Mouse (Mus musculus) cerebellum, postnatal 36 days (tissue): ENCODE measurements around the gene Mdp1.
A peak's percentile ranks its signal among the peaks of the same experiment; 100 is the strongest.

ENCODE experiments used
- DNase-seq, 2 experiments: peaks; one replicate each; pipeline ENCODE4 v3.0.0; 2021 to 2022; ENCODE audit warnings: mixed read lengths in 2 of 2

The Mdp1 gene

GRCm38 (mm10) chr14:55659960-55660573 is at the start of gene Mdp1:
Mdp1 (minus strand) TSS chr14:55660508.
- DNase-seq: peak; percentile 79

DNA sequence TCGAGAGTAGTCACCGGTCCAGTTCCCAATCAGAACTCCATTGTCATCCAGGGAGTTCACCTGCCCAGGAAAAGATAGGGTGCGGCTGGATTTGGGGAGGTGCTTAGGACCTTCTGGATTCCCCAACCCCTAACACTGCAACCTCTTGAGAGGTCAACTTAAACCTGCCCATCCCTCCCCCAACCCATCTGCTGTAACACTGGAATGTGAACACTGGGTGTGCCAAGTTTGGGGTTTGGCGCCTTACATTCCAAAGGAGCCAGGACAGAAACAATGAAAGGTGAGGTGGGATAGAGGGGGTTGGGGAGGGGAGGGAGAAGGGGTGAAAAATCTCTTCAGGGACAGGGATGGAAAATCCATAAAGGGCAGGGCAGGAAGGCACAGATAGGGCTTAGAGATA is 49.2 kb upstream of the Mdp1 start:
- DNase-seq: no peak

- DNase-seq: no peak
Observed at GRCm38 (mm10) chr14:55707397-55707796, 47.1 kb upstream of the Mdp1 start.

GRCm38 (mm10) chr14:55706051-55706600 is 45.8 kb upstream of the Mdp1 start:
- no peak for DNase-seq

- DNase-seq: no peak
Observed at GRCm38 (mm10) chr14:55702761-55703160, 42.5 kb upstream of the Mdp1 start.

DNA sequence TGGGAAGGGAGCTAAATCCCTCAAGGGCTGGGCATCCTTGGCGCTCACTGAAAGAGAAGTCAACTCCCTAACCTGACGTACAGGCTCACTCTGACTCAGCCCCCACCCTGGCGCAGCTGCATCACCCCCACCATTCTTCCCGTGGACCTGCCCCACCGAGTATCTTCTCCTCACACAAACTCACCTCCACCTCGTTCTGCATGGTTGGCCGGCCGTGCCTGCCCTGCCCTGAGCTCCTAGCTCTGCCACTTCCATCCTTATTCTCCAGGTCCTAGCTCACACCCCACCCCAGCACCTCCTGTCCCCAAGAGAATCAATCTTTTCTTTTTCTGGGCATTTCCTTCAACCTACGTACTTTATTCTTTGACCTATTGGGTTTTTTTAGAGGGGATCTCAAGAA is 40.8 kb upstream of the Mdp1 start:
- no peak for DNase-seq

DNA sequence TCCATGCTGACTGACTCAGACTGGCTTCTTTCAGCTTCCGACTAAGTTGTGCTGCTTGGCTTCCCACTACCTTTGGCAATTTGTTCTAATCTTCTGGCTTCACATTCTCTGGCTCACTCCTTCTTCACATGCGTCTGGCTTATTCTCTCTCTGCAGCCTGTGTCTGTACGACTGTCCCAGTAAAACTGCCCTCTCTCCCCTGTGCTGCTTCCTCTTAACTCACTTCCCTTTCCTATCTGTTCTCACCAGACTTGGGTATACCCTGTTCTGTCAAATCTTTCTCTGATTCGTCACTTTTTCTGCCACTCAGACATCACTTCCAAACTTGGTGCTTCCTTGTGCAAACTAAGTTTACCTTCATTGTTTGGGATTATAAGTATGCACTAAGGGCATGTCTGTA is 36.9 kb upstream of the Mdp1 start:
- DNase-seq: no peak

DNA sequence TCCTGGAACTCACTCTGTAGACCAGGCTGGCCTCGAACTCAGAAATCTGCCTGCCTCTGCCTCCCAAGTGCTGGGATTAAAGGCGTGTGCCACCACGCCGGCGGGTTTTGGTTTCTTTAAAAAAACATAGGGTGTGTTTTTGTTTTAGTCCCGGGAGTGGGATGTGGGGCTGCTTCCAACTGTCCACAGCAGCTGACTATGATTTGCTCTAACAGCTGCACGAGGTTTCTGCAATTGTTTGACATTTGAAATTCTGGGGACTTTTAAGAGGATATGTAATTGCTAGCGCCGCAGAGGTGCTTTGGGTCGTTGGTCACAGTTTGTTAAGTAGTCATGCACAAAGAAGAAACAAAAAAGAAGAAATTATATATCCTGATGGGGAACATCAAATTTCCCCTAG is 29.1 kb upstream of the Mdp1 start:
- DNase-seq: no peak

DNA sequence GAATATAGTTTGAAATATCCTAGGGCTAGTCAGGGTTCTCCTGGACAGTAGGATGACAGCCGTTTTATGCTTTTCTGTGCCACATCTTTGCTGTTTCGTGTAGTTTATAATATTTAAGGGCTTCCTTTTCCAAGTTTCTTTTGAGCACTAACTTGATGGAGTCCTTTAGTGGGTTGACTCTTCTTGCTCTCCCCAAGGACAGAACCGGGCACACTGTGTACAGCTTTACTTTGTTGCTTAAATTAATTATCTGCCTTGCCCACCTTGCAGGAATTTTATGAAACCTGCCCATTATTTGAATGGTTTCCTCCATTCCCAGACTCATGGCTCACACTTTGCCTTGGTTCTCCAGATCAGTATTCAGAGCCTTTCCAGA is 21.8 kb upstream of the Mdp1 start:
- no peak for DNase-seq

GRCm38 (mm10) chr14:55681160-55682117 is 21.1 kb upstream of the Mdp1 start, which contains the start of gene Tinf2:
Tinf2 (minus strand) TSS chr14:55681820.
- peak; percentile 93 to 94 for DNase-seq

- DNase-seq: no peak
Observed at GRCm38 (mm10) chr14:55677615-55678014, 17.3 kb upstream of the Mdp1 start.

DNA sequence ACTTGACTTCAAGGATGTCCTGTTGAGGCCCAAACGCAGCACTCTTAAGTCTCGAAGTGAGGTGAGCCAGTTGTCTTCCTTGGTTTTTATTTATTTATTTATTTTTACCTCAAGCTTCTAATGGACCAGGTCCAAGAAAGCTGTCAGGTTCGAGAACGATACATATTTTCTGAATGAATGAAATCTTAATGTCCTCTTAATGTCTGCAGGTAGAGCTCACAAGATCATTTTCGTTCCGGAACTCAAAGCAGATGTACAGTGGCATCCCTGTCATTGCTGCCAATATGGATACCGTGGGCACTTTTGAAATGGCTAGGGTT is 12.4 kb upstream of the Mdp1 start:
- DNase-seq: no peak

DNA sequence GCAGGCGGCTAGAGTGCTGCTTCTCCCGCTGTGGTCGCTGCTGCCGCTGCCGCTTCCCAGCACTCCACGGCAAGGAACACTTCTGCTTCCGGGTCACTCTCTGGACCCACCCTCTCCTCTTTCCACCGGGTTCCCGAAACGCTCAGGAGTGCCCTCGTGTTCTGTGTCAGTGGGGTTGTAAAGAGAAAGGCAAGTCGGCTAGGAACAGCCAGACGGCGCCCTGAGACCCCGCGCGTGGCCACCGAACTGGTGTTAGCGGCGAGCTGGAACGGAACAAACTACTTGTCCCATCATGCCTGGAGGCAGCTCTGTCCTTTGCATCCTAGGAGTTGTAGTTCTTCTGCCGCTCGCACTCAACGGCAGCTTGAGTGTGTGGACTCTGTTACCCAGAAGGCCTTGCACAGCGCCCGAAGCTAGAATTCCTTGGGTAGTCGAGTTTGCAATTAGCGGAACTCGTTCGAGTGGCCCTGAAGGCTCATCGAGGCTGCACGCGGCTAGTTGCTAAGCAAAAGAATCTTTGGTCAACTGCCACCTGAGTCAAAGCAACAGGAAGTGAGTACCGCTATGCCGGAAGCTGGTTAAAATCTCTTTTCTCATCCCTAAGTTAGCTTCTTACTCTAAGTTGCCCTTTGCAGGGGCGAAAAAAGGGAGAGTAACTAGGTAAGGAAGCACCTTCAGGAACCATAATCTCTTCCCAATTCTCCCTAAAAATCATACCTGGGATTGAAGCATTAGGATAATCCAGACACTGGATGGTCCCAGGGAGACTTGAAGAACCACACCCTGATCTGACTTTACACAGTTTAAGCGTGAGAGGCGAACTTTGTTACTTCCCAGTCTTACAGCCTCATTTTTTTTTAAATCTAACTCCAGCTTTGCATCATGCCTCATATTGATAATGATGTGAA is 11.8 kb upstream of the Mdp1 start, which contains the start of the genes Gmpr2 and Nedd8:
TSS of gene Gmpr2 (plus strand) at position 109 of the 908 bp plus-strand sequence.
TSS of gene Nedd8 (minus strand) at position 292 of the 908 bp plus-strand sequence.
- peak; percentile 83 to 93 for DNase-seq

GRCm38 (mm10) chr14:55671486-55671832 is 11.2 kb upstream of the Mdp1 start:
- no peak for DNase-seq

DNA sequence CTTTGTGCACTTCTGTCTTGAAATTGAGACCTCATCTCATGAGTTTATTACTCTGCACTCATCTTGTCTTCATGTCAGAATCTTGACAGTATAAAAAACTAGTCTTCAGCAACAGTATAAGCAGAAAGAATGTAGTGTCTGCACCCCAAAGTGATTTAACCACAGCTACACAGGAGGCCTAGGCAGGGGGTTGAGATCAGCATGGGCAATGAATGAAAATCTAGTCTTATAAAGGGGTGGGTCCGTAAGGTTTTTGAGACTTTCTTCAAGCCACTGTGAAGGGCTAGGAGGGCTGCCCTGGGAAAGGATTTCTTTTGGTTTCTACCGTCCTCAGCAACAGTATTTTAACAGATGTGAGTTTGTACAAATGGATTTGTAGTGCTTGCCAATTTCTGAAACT is 328 bp upstream of the Mdp1 start:
- DNase-seq: no peak

GRCm38 (mm10) chr14:55658011-55658410 is 2.3 kb downstream of the Mdp1 start:
- no peak for DNase-seq

GRCm38 (mm10) chr14:55656935-55657334 is 3.4 kb downstream of the Mdp1 start:
- DNase-seq: no peak

DNA sequence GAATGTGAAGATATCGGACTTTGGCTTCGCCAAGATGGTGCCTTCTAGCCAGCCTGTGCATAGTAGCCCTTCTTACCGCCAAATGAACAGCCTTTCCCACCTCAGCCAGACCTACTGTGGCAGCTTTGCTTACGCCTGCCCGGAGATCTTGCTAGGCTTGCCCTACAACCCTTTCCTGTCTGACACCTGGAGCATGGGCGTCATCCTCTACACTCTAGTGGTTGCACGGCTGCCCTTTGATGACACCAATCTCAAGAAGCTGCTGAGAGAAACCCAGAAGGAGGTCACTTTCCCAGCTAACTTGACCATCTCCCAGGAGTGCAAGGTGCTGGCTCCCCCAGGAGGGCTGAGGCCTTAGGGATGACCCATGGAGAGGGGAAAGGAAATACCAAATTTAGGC is 8.8 kb downstream of the Mdp1 start:
- no peak for DNase-seq

- no peak for DNase-seq
Observed at GRCm38 (mm10) chr14:55649884-55650283, 10.4 kb downstream of the Mdp1 start, which contains the start of gene Tssk4. Tssk4 (plus strand) TSS chr14:55650184.

- no peak for DNase-seq
Observed at GRCm38 (mm10) chr14:55644261-55644888, 15.9 kb downstream of the Mdp1 start.

DNA sequence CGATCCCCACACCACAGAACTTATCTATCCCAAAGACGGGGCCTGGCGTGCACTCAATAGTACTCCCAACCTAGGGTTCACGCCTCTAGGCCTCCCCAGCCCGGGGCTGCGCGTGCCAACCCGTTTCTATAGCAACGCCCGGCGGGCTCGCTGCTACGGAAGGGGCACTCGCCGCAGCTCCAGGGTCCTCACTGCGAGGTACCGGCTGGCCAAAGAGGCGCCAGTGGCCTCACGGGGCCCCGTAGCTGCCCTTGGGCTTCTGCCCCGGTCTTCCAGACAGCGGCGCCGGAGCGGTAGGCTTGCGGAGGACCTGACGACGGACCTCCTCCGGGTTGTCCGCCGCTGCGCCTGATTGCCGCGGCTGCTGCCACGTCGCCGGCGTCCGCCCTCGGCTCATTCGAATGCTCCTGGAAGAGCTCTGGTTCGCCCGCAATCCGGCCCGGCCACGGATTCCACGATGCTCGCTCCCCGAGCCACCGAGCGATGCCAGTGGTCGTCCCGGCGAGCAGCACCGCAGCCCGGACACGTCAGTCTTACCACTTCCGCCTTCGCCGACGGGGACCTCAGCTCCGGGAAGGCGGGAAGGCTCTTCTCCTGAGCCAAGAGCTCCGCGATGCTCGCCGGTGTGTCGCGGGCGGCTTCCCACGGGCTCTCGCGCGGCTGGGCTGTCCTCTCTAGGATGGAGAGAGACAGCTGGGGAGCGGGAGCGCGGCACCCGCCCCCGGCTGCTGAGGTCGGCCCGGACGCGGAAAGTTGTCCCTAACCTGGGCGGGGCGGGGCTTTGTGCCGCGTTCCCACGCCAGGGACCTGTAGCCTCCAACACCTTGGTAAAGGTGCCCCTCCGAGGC is 17.0 kb downstream of the Mdp1 start, which contains the start of gene Tm9sf1:
TSS of gene Tm9sf1 (minus strand) at position 747 of the 848 bp plus-strand sequence.
- peak; percentile 83 to 88 for DNase-seq
